Mouse (Mus musculus) lung, embryonic 16.5 days (tissue): Measurements from ENCODE around the gene Tmem150c. TPM values are rescaled to one million over a fixed set of nuclear protein-coding genes. Genes with fewer than 3 reads are reported as not detected.

Experiments used
- ATAC-seq: fragments of 200-750 bp; cut with Nextera tagmentation; 2 replicates; pipeline ENCODE4 v1.8.0; 2017; ENCODE audit warnings: low read depth, mild to moderate bottlenecking, moderate library complexity
- H3K27ac ChIP-seq: fragments of 300-500 bp; sonication (generic); 2 replicates; pipeline ENCODE4 v1.5.1; 2014; ENCODE audit warnings: mild to moderate bottlenecking, control low read depth, low read length
- H3K27me3 ChIP-seq: fragments of 300-500 bp; sonication (generic); 2 replicates; pipeline ENCODE4 v1.6.1; 2014; ENCODE audit warnings: low read depth, low read length, mixed read lengths; ENCODE audit not compliant: control insufficient read depth, insufficient read depth
- H3K36me3 ChIP-seq: fragments of 300-500 bp; sonication (generic); 2 replicates; pipeline ENCODE4 v1.6.1; 2014; ENCODE audit warnings: low read length; ENCODE audit not compliant: control insufficient read depth, insufficient read depth
- H3K4me1 ChIP-seq: fragments of 300-500 bp; sonication (generic); replicated peaks from 2 replicates; pipeline ENCODE4 v1.6.1; 2014; ENCODE audit warnings: low read length, mixed read lengths; ENCODE audit not compliant: control insufficient read depth, insufficient read depth
- H3K4me2 ChIP-seq: fragments of 300-500 bp; sonication (generic); 2 replicates; pipeline ENCODE4 v1.6.1; 2014; ENCODE audit warnings: low read depth, low read length, control low read depth
- H3K4me3 ChIP-seq: fragments of 300-500 bp; sonication (generic); 2 replicates; pipeline ENCODE4 v1.5.1; 2014; ENCODE audit warnings: mild to moderate bottlenecking, low read length, control low read depth
- H3K9ac ChIP-seq: fragments of 300-500 bp; sonication (generic); 2 replicates; pipeline ENCODE4 v1.6.1; 2014; ENCODE audit warnings: low read length, control low read depth
- H3K9me3 ChIP-seq: fragments of 300-500 bp; sonication (generic); 2 replicates; pipeline ENCODE4 v1.6.1; 2016; ENCODE audit warnings: low read length; ENCODE audit not compliant: control insufficient read depth
- WGBS: fragments of 180-500 bp; shearing (Covaris S2); extraction: QIAGEN DNeasy Blood & Tissue Kit; methylation state at CpG from one replicate; pipeline ENCODE4 v1.1.7; 2014; 5-methylcytosine and 5-hydroxymethylcytosine counted together
- polyA plus RNA-seq: library from polyadenylated mRNA; unstranded; fragments of >200 nt; fragmentation: Nextera tagmentation; extraction: Ambion mirVana; gene quantifications from 2 replicates; pipeline ENCODE4 v1.2.1, GENCODE M21; 2015

Tmem150c gene
- polyA plus RNA-seq, 1 experiment from 2014 or later = 10.1 TPM

DNA sequence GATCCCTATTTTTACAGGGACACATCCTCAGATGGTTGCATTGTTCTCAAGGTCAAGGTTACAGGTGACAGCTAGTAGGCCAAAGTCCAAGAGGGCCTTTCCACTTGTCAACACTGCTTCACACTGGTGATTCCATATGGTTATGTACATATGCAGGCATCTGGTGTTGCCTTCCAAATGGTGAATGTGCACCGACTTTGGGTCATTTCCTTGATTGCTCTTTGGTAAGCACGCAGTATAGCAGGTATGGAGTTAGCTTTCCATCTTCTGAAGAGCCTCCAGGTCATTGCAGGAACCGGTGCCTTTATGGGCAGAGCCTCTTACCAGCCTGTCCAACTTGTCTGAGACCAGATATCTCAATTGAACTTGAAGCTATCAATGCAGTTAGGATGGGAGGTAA is 127.0 kb downstream of the Tmem150c start:
- H3K9me3 ChIP-seq = no peaks in the 10 kb centered on the region
- WGBS = 66% methylated on average over 3 of the region's 3 CpGs
- H3K4me3 ChIP-seq = no peak overlapping the region
- peaks cover 28% of the 10 kb centered on the region for H3K4me1 ChIP-seq
- no peaks in the 10 kb centered on the region for H3K27me3 ChIP-seq
- H3K4me2 ChIP-seq = no peak overlapping the region
- H3K36me3 ChIP-seq = peaks cover 37% of the 10 kb centered on the region
- H3K9ac ChIP-seq = no peak overlapping the region
- no peak overlapping the region for H3K27ac ChIP-seq
- no peak for ATAC-seq

DNA sequence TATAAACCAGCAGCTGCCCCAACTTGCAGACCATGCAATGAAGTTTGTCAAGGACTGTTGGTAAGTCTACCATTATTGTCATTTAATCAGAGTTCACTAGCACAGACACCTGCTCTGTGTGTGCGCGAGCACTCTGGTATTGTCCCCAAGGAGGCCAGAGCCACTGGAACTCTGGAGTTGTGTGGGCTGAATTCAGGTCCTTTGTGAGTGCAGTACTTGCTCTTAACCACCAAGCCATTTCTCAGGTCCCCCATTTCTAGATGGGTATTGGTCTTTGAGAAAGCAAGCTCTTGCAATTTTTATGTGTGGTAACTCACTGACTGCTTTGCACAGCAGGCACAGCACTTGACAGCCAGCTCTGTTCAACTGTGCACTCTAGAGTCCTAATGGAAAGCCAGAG is 127.5 kb downstream of the Tmem150c start:
- Histone ChIP-seq H3K4me3 (no peak overlapping the region), H3K36me3 (peaks cover 37% of the 10 kb centered on the region), H3K27me3 (no peaks in the 10 kb centered on the region), H3K9ac (no peak overlapping the region), H3K27ac (no peak overlapping the region), H3K4me1 (peaks cover 22% of the 10 kb centered on the region), H3K4me2 (no peak overlapping the region), H3K9me3 (no peaks in the 10 kb centered on the region)
- no peak for ATAC-seq
- 84% methylated on average over 2 of the region's 2 CpGs for WGBS

DNA sequence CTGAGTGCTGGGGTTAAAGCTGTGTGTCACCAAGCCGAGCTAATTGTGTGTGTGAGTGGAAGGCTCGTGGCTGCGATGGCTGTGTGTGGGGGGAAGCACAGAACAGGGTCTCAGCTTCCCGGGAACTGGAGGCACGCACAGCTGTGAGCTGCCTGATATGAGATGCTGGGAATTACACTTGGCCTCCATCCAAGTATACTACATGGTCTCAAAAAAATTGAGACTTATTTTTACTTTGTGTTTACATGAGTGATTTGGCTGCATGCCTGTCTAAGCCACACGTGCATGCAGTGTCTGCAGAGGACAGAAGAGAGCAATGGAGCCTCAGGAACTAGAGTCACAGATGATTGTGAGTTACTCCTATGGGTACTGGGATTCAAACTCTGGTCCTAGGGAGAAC is 129.5 kb downstream of the Tmem150c start:
- WGBS = 7% methylated on average over 6 of the region's 6 CpGs
- Histone ChIP-seq H3K9me3 (no peaks in the 10 kb centered on the region), H3K4me3 (no peak overlapping the region), H3K27ac (peak overlapping the region; percentile 40), H3K9ac (no peak overlapping the region), H3K27me3 (no peaks in the 10 kb centered on the region), H3K36me3 (peaks cover 27% of the 10 kb centered on the region), H3K4me2 (no peak overlapping the region), H3K4me1 (peaks cover 17% of the 10 kb centered on the region)
- peak; percentile 93 for ATAC-seq

Other genes starting within 250 kb of the Tmem150c start
- gene Hnrnpd, start 180.9 kb downstream of the Tmem150c start, polyA plus RNA-seq = 44.0 and 52.8 TPM in 2 replicates
- gene 4930524J08Rik, start 180.7 kb downstream of the Tmem150c start, polyA plus RNA-seq = 1.7 TPM in 2 replicates
- gene Hnrnpdl, start 120.1 kb downstream of the Tmem150c start, polyA plus RNA-seq = 127 and 132 TPM in 2 replicates
- gene Enoph1, start 119.8 kb downstream of the Tmem150c start, polyA plus RNA-seq = 44.6 and 48.7 TPM in 2 replicates